Mouse (Mus musculus) layer of hippocampus, adult 2 months (tissue): ENCODE data around the gene Obscn. TPM values are rescaled to one million over a fixed set of nuclear protein-coding genes. Genes with fewer than 3 reads are reported as not detected.

Source experiments
- DNase-seq, 2 experiments: peaks; one replicate each; pipeline ENCODE4 v3.0.0; 2022; ENCODE audit warnings: low spot score in 2 of 2
- H3K27ac ChIP-seq: fragments of 200-600 bp; 2 replicates; pipeline ENCODE4 v1.8.1; 2022
- H3K4me3 ChIP-seq: fragments of 200-600 bp; 2 replicates; pipeline ENCODE4 v1.8.1; 2022; ENCODE audit warnings: mild to moderate bottlenecking
- CTCF ChIP-seq: fragments of 200-600 bp; conservative IDR thresholded peaks from 2 replicates; pipeline ENCODE4 v1.8.1; 2022; ENCODE audit warnings: antibody characterized with exemption, mild to moderate bottlenecking, moderate library complexity
- total RNA-seq, 2 experiments: library from RNA; stranded (reverse); gene quantifications; 2 replicates each; pipeline ENCODE4 v1.2.3; 2021

Obscn gene
- total RNA-seq, 2 experiments from 2014 or later, result 1.2 to 1.5 TPM

GRCm38 (mm10) chr11:58982471-58983097, 153.6 kb downstream of the Obscn start:
- peak overlapping the region; percentile 67; the same call in 1 of the 2 replicates for H3K27ac ChIP-seq
- no peak for TF ChIP-seq CTCF
- DNase-seq, result no peak
- H3K4me3 ChIP-seq, result peak overlapping the region; percentile 30; the same call in 1 of the 2 replicates

DNA sequence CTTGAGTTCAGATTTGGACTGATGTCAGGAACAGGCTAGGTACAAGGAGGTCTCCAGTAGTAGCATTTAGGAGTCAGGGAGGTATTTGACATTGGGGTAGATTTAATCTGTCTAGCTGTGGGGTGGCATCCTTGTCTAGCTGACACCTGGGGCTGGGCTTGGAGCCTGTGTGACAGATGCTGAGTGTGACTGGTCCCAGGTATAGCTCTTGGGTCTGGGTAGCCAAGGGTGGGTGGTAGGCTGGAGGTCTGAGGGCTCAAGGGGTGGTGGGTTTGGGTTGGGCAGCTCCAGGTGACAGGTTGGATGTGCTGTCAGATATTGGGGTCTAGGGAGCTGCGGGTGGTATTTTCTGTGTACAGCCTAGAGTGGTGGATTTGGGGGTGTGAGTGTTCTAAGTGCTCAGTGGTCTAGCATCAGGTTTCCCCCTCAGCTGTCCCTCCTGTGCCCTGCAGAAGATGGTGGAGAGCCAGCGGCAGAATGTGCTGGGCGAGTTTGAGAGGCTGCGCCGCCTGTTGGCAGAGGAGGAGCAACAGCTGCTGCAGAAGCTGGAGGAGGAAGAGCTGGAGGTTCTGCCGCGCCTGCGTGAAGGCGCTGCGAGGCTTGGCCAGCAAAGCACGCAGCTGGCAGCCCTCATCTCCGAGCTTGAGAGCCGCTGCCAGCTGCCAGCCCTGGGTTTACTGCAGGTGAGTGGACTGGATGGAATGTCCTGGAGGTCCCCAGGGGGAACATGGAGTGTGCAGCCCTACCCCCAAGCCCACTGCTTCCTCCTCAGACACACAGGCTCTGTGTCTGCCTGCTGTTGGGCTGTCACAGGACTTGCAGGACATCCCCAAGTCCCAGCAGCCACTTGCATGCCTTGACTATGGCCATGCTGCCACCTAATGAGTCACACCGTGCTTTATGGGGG, 154.4 kb downstream of the Obscn start:
- peak; percentile 72 to 82 for DNase-seq
- peak; percentile 80 for TF ChIP-seq CTCF
- H3K27ac ChIP-seq, result peak overlapping the region; percentile 67; the same call in 1 of the 2 replicates
- peak overlapping the region; percentile 30 for H3K4me3 ChIP-seq

DNA sequence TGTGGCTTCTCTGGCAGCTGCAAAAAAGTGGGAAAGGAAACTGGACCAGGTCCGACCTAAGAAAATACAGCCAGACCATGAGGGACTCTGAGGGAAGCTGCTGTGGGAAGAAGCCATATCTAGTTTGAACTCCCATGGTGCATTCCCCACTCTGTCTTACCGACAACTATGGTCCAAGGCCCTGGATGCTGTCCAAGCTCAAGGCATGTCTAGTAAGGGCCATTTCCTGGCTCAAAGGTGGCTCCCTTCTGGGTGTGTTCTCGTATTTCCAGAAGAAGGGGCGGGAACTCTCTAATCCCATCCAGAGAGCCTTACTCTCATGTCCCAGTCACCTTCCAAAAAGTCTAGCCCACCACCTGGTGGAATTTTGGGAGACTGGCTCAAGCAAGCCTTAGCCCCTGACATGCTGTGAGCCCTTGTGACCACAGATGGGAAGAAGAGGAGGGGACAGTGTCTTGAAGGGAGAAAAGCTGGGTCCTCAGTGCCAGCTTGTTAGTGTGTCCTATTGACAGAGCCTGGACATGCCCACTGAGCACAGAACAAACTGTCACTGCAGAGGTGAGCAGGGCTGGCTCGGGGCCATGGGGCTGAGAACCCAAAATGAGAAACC, 155.7 kb downstream of the Obscn start:
- TF ChIP-seq CTCF, result no peak
- no peak for DNase-seq
- Histone ChIP-seq H3K4me3 (peak overlapping the region; percentile 67; the same call in 1 of the 2 replicates), H3K27ac (no peak overlapping the region)

DNA sequence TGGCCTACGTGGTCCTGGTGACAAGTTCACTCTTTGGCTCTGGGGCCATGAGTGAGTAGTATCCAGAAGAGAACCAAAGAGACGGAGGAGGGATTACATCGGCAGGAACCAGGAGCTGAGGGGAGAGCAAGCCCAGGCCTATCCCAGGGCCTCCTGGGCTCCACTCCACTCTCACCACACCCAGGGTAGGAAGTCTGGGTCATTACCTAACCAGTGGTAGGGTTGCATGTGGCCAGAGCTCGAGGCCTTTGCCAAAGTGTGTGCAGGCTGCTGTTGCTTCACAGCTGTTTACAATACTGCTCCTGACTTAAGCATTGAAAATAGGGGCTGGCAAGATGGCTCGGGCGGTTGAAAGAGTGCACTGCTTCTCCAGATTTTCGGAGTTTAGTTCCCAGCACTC, 156.5 kb downstream of the Obscn start:
- no peak for DNase-seq
- TF ChIP-seq CTCF, result no peak
- H3K4me3 ChIP-seq, result peak overlapping the region; percentile 67
- H3K27ac ChIP-seq, result peak overlapping the region; percentile 28; the same call in 1 of the 2 replicates

DNA sequence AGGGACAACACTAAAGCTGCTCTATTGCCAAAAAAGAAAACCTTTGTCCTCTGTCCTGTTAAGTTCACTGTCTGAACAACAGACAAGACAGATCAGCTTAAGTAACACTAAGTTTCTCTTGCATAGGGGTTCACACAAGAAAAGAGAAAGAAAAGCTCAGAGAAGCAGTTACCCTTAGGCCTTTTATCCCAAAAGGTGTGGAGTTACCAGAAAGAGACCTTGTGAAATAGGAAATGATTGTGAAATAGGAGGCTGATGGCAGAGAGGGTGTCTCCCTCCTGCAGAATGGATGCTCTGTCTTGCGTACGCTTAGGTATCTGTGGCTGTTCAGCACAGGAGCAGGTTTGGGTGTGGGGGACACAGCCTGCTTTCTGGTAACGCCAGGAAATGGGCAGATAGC, 157.0 kb downstream of the Obscn start:
- TF ChIP-seq CTCF, result no peak
- DNase-seq, result no peak

DNA sequence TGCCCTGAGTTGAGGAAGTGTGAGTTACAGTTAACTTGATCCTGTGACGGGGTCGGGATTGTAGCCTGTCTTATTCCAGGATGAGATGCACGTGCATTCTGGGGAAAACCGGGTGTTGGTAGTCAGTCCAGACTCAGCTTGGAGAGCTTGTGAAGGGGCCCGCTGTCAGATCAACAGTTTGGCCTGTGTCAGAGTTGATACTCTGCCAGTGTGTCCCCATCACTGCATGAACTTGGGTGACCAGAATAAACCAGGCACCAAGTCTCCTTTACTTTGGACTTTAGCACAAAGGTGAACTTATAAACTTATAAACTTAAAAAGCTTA, 157.5 kb downstream of the Obscn start:
- TF ChIP-seq CTCF, result no peak
- DNase-seq, result no peak
- Histone ChIP-seq H3K27ac (peak overlapping the region; percentile 95), H3K4me3 (peak overlapping the region; percentile 67)

More for the DNA sequence above, 157.0 kb downstream of the Obscn start:
- peak overlapping the region; percentile 67 for H3K4me3 ChIP-seq
- peak overlapping the region; percentile 28; the same call in 1 of the 2 replicates for H3K27ac ChIP-seq

- DNase-seq, result peak in 1 of 2 experiments; percentile 67
- no peak for TF ChIP-seq CTCF
- Histone ChIP-seq H3K27ac (peak within 1 kb of the TSS; percentile 95), H3K4me3 (peak within 1 kb of the TSS; percentile 67)
Observed at GRCm38 (mm10) chr11:58978027-58978705, 158.0 kb downstream of the Obscn start, which contains the start of gene Trim11. Trim11 (plus strand) TSS chr11:58978093.

DNA sequence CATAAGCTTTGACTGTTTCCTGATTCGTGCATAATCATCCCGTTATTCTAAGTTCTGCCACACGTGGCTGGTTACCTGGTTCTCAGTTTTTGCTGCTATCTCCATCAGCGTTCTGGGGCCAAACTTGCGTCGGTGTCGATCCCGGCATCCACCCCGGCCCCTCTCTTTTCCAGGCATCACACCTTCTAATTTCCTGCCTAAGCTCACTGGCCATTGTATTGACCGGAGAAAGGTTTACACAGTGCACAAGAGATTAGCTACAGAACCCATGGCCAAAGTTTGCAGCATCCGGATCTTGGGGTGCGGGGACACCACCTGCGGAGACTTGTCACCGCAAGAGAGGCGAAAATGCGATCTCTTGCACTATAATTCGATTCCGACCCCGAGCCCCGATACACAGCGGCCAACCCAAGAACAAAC, 158.6 kb downstream of the Obscn start:
- DNase-seq, result no peak
- TF ChIP-seq CTCF, result no peak
- Histone ChIP-seq H3K4me3 (peak overlapping the region; percentile 67), H3K27ac (peak overlapping the region; percentile 95)

GRCm38 (mm10) chr11:58977150-58977549, 159.1 kb downstream of the Obscn start:
- no peak for TF ChIP-seq CTCF
- peak overlapping the region; percentile 95 for H3K27ac ChIP-seq
- H3K4me3 ChIP-seq, result peak overlapping the region; percentile 67
- DNase-seq, result no peak

- H3K4me3 ChIP-seq, result no peak overlapping the region
- no peak for DNase-seq
- no peak for TF ChIP-seq CTCF
- H3K27ac ChIP-seq, result no peak overlapping the region
Observed at GRCm38 (mm10) chr11:58974414-58974813, 161.8 kb downstream of the Obscn start.

DNA sequence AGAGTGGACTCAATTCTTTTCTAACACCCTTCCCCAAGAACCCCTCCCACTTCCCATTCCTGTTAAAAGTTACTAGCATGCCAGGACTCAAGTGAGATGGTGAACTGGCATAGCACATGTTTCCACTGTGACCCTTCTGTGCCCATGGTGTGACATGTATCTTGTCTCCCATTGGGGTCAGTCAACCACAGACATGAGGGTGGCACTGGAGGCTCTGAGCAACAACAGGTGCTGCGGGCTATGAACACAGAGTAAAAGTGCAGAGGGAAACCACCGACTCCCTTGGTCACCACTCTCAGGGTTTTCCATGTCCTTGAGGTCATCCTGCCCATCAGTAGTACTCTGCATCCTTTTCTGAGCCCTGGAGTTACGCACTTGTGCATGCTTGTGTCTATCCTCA, 164.4 kb downstream of the Obscn start:
- no peak overlapping the region for H3K4me3 ChIP-seq
- no peak for TF ChIP-seq CTCF
- no peak for DNase-seq
- no peak overlapping the region for H3K27ac ChIP-seq

DNA sequence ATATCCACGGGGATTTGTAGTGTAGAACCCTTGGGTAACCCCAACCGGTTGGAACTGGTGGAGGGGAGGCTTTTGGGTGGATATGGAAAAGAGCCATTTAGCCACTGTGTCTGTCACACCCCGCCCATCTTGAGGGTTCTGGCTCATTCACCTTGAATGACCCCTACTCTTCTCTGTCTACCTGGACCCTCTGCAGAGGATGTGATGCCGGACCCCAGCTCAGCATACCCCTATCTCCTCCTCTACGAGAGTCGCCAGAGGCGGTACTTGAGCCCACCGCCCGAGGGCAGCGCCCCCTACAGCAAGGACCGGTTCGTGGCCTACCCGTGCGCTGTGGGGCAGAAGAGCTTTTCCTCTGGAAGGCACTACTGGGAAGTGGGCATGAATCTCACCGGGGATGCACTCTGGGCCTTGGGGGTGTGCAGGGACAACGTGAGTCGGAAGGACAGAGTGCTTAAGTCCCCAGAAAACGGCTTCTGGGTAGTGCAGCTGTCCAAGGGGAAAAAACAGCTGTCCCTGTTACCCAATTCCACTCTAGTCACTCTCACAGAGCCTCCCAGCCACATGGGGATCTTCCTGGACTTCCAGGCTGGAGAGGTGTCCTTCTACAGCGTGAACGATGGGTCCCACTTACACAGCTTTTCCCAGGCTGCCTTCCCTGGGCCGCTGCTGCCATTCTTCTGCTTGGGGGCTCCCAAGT, 165.2 kb downstream of the Obscn start:
- H3K27ac ChIP-seq, result no peak overlapping the region
- no peak for DNase-seq
- peak; percentile 42 for TF ChIP-seq CTCF
- H3K4me3 ChIP-seq, result no peak overlapping the region
